Mouse (Mus musculus): ENCODE results near the gene Zdhhc5.

- no peak for TF ChIP-seq CTCF (IDR thresholded peaks at IDR 0.05; ENCODE audit: control insufficient read depth, insufficient read depth, low read length)
- TF ChIP-seq POLR2A (IDR thresholded peaks at IDR 0.05; ENCODE audit: borderline replicate concordance, control insufficient read depth, low read depth, low read length): no peak
Measured at GRCm38 (mm10) chr2:84731206-84731605, 16.2 kb upstream of the Zdhhc5 start.
